Comparison of ENCODE assay signal across 8 mouse cellular contexts in genomic region chr6:4904055-4904450, GRCm38 (mm10). TPM values are rescaled to one million over a fixed set of nuclear protein-coding genes. Genes with fewer than 3 reads are reported as not detected.
DNase-seq lines count a peak whose midpoint lies in the region; ATAC-seq and TF ChIP-seq lines count a peak whose summit lies in the region.

No protein-coding gene starts in this region.

- peak overlapping the region; percentile 86 for H3K27ac ChIP-seq in heart, postnatal 0 days (ENCODE audit: low read depth)

- WGBS in heart, postnatal 0 days = 8% methylated on average over 9 of the region's 9 CpGs

- H3K4me1 ChIP-seq in heart, postnatal 0 days (ENCODE audit: control insufficient read depth, insufficient read depth) = peaks cover 7% of the 10 kb centered on the region

- no peak for TF ChIP-seq CTCF in heart, postnatal 0 days (IDR thresholded peaks at IDR 0.05; ENCODE audit: low read depth)

- peak; percentile 12; the same call in 1 of the 2 replicates for ATAC-seq in heart, postnatal 0 days (ENCODE audit: insufficient read depth, low read depth)
- 0 out of 2 replicates have a peak, but pooled peaks have one; percentile 23 for ATAC-seq in megakaryocyte, adult 5-6 weeks (ENCODE audit: poor library complexity, severe bottlenecking)
- no peak for ATAC-seq in granulocyte monocyte progenitor cell, adult 5-6 weeks (replicated peaks; ENCODE audit: poor library complexity, severe bottlenecking)
- no peak; the same call in 1 of the 2 replicates for ATAC-seq in megakaryocyte-erythroid progenitor cell, adult 5-6 weeks (replicated peaks; ENCODE audit: low FRiP score, low TSS enrichment, poor library complexity, severe bottlenecking)

- no peak for TF ChIP-seq EP300 in heart, postnatal 0 days (IDR thresholded peaks at IDR 0.05; ENCODE audit: low read depth)

- H3K27me3 ChIP-seq in heart, postnatal 0 days (ENCODE audit: control insufficient read depth, insufficient read depth, low read length) = no peaks in the 10 kb centered on the region

- peak; percentile 25 for DNase-seq in ovary, postnatal 36 days (ENCODE audit: low spot score)
- DNase-seq in ovary, postnatal 10 days (ENCODE audit: low spot score) = no peak
- peak; percentile 16 to 35 for DNase-seq in cerebellum, postnatal 36 days
- no peak for DNase-seq in heart, postnatal 0 days (ENCODE audit: low spot score)
- DNase-seq in kidney, postnatal 25 days = peak; percentile 17 to 39

- peak overlapping the region; percentile 76 for H3K4me2 ChIP-seq in heart, postnatal 0 days (ENCODE audit: low read depth, low read length)

- peak overlapping the region; percentile 82 for H3K4me3 ChIP-seq in heart, postnatal 0 days (ENCODE audit: low read depth, low read length)

- H3K36me3 ChIP-seq in heart, postnatal 0 days (replicated peaks; ENCODE audit: control insufficient read depth, insufficient read depth, low read length) = no peaks in the 10 kb centered on the region

- peak overlapping the region; percentile 96 for H3K9ac ChIP-seq in heart, postnatal 0 days (replicated peaks; ENCODE audit: low read depth, low read length)

- no peaks in the 10 kb centered on the region for H3K9me3 ChIP-seq in heart, postnatal 0 days (replicated peaks; ENCODE audit: control insufficient read depth, low read length)

RNA-seq across cellular contexts. Expression of gene Ppp1r9a, which starts 1.3 kb away (rescaled TPM):
- 11.3 and 11.6 TPM in 2 replicates for total RNA-seq in heart, postnatal 0 days (2014; rRNA removed; ENCODE audit: low replicate concordance)
- polyA plus RNA-seq in heart, postnatal 0 days (2015; fragmentation: Nextera tagmentation; extraction: Ambion mirVana) = 6.8 and 8.3 TPM in 2 replicates
- total RNA-seq in megakaryocyte, adult 5-6 weeks (2015) = 0.13 and 0.34 TPM in 2 replicates
- 0.24 and 0.40 TPM in 2 replicates for total RNA-seq in megakaryocyte, adult 5-6 weeks (2017)
- total RNA-seq in granulocyte monocyte progenitor cell, adult 5-6 weeks (2014; fragmentation: Nextera tagmentation) = 4.3 and 8.5 TPM in 2 replicates
- total RNA-seq in granulocyte monocyte progenitor cell, adult 5-6 weeks (2017) = 2.0 and 3.3 TPM in 2 replicates
- 10.6 and 11.5 TPM in 2 replicates for total RNA-seq in megakaryocyte-erythroid progenitor cell, adult 5-6 weeks (2014; fragmentation: Nextera tagmentation)
- 11.2 and 13.2 TPM in 2 replicates for total RNA-seq in megakaryocyte-erythroid progenitor cell, adult 5-6 weeks (2017)

Comparison
In these comparisons a context has a peak if more than half of its experiments do, and no peak if none do; other contexts are left out.
1. DNase-seq: peak in ovary, postnatal 36 days (single experiment), cerebellum, postnatal 36 days (2 of 2) and kidney, postnatal 25 days (2 of 2); none in ovary, postnatal 10 days (single experiment) and heart, postnatal 0 days (single experiment).
2. ATAC-seq: peak in heart, postnatal 0 days (single experiment) and megakaryocyte, adult 5-6 weeks (single experiment); none in granulocyte monocyte progenitor cell, adult 5-6 weeks (single experiment) and megakaryocyte-erythroid progenitor cell, adult 5-6 weeks (single experiment).